Mouse (Mus musculus) CH12.LX (cell line): ENCODE results near the gene A730061H03Rik.

Experiments
- EP300 ChIP-seq: IDR thresholded peaks from 2 replicates; pipeline ENCODE4 v1.6.1; 2011; ENCODE audit warnings: low read length, improper control_type of control experiment
- JUND ChIP-seq: conservative IDR thresholded peaks from 2 replicates; pipeline ENCODE4 v1.6.1; 2011; ENCODE audit warnings: low read depth, low read length, improper control_type of control experiment
- MEF2A ChIP-seq: IDR thresholded peaks from 2 replicates; pipeline ENCODE4 v1.6.1; 2014; ENCODE audit warnings: low read depth, mild to moderate bottlenecking, inconsistent platforms, low read length, improper control_type of control experiment, borderline replicate concordance
- POLR2A ChIP-seq: IDR thresholded peaks from 2 replicates; pipeline ENCODE4 v1.6.1; 2011; ENCODE audit warnings: low read depth, mild to moderate bottlenecking, improper control_type of control experiment, low read length
- POLR2AphosphoS2 ChIP-seq: IDR thresholded peaks from 2 replicates; pipeline ENCODE4 v1.6.1; 2011; ENCODE audit warnings: low read depth, low read length, improper control_type of control experiment
- RCOR1 ChIP-seq: conservative IDR thresholded peaks from 2 replicates; pipeline ENCODE4 v1.6.1; 2012; ENCODE audit warnings: low read depth, mild to moderate bottlenecking, inconsistent platforms, low read length, improper control_type of control experiment
- UBTF ChIP-seq: IDR thresholded peaks from 2 replicates; pipeline ENCODE4 v1.6.1; 2012; ENCODE audit warnings: low read depth, mild to moderate bottlenecking, inconsistent platforms, low read length, improper control_type of control experiment, moderate library complexity
- USF1 ChIP-seq: IDR thresholded peaks from 2 replicates; pipeline ENCODE4 v1.6.1; 2014; ENCODE audit warnings: low read depth, mild to moderate bottlenecking, inconsistent platforms, low read length, improper control_type of control experiment
- USF2 ChIP-seq: conservative IDR thresholded peaks from 2 replicates; pipeline ENCODE4 v1.6.1; 2011; ENCODE audit warnings: low read depth, low read length, improper control_type of control experiment

DNA sequence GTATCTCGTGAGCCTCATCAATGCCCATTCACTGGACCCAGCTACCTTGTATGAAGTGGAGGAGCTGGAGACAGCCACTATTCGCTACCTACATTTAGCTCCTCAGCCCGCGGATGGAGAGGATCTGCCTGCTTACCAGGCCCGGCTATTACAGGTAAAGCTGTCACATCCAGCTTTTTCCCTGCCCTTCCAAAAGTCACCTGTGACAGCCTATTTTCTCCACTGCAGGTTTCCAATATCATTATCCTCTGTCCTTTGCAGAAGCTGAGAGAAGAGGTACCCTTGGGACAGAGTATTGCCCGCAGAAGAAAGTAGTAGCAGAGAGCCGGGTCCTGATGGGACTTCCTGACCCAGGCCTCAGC, 43.0 kb upstream of the A730061H03Rik start, which contains the start of gene Irf9:
- TF ChIP-seq POLR2AphosphoS2, result no peak
- no peak for TF ChIP-seq EP300
- no peak for TF ChIP-seq POLR2A
- no peak for TF ChIP-seq USF2
- TF ChIP-seq RCOR1, result no peak
- TF ChIP-seq UBTF, result no peak
- TF ChIP-seq JUND, result no peak
- TF ChIP-seq USF1, result no peak
- TF ChIP-seq MEF2A, result no peak
